Mouse (Mus musculus) C2C12 (cell line): ENCODE data around the gene Dnal1.

Source experiments
- CTCF ChIP-seq: IDR thresholded peaks from one replicate; pipeline ENCODE4 v1.5.1; 2011; ENCODE audit not compliant: control insufficient read depth, insufficient read depth, insufficient read length
- MAX ChIP-seq: IDR thresholded peaks from one replicate; pipeline ENCODE4 v1.6.1; 2011; ENCODE audit warnings: mild to moderate bottlenecking, control low read depth
- MYOD1 ChIP-seq: IDR thresholded peaks from one replicate; pipeline ENCODE4 v1.6.1; 2011; ENCODE audit warnings: low read depth; ENCODE audit not compliant: control insufficient read depth, insufficient read length
- MYOG ChIP-seq: IDR thresholded peaks from one replicate; pipeline ENCODE4 v1.6.1; 2011; ENCODE audit not compliant: control insufficient read depth, insufficient read length; ENCODE audit errors: extremely low read depth
- USF1 ChIP-seq: IDR thresholded peaks from one replicate; pipeline ENCODE4 v1.6.1; 2011; ENCODE audit warnings: low read depth, mild to moderate bottlenecking, control low read depth, moderate library complexity

DNA sequence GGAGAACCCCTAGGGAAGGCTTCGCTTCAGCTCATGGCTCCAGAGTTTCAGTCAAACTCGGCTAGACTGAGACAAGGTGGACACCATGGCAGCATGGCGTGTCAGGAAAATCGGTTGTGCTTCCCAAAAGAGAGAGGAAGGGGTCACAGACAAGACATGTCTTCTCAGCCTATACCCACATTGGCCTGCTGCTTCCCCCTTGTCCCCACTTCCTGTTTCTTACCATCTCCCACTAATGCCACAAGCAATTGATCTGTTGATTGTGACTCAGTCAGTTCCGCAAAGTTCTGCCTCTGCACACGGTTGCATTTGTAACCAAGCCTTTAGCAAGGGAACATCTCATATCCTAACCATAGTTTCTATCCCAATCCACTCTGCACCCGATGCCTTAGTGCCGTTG, 15.8 kb downstream of the Dnal1 start:
- TF ChIP-seq CTCF, result no peak
- no peak for TF ChIP-seq MYOG
- TF ChIP-seq MAX, result no peak
- no peak for TF ChIP-seq USF1
- no peak for TF ChIP-seq MYOD1
